Mouse (Mus musculus): ENCODE measurements at regions not wholly inside any gene's neighbourhood (a gene's known extent, or its start where the extent isn't known, plus 50 kb on each side); places are given as distances from the start of the nearest gene placed in this dataset.

DNA sequence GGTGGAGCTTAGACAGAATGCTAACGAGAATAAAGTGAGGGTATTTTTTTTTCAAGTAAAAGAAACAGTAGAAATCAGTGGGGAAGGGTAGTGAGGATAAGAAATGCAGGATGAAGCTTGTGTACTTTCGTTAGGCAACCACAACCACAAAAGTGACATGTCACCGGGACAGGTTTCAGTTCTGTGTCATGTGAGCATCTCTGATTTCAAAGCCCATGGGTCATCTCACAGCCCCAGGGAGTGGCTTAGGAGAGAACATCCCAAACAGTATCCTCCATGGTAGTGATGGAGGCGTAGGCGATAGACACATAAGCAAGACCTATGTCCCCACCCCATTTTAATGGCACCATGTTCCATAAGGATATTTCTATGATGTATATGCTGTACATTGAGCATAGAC is 147.4 kb upstream of the Arl4c start:
- no peaks in the 10 kb centered on the region for H3K79me3 ChIP-seq (ENCODE audit: low read depth)
- no peaks in the 10 kb centered on the region for H3K36me3 ChIP-seq (ENCODE audit: control insufficient read depth, insufficient read depth)
- no peak for TF ChIP-seq MYOG (IDR thresholded peaks at IDR 0.05; ENCODE audit: control insufficient read depth, extremely low read depth, insufficient read length)
- TF ChIP-seq MAX (IDR thresholded peaks at IDR 0.05) = no peak
- no peak for TF ChIP-seq CTCF (IDR thresholded peaks at IDR 0.05; ENCODE audit: control insufficient read depth, insufficient read depth, insufficient read length)
- no peak for TF ChIP-seq MYOD1 (IDR thresholded peaks at IDR 0.05; ENCODE audit: control insufficient read depth, insufficient read length, low read depth)
- TF ChIP-seq CEBPB (IDR thresholded peaks at IDR 0.05; ENCODE audit: low read depth) = no peak
- no peak for TF ChIP-seq USF1 (IDR thresholded peaks at IDR 0.05; ENCODE audit: low read depth)
- no peak for TF ChIP-seq FOSL1 (IDR thresholded peaks at IDR 0.05; ENCODE audit: insufficient read depth, low read length, poor library complexity, severe bottlenecking)
- no peaks in the 10 kb centered on the region for H3K27me3 ChIP-seq (ENCODE audit: control insufficient read depth, insufficient read depth, insufficient read length)
- no peaks in the 10 kb centered on the region for H3K79me2 ChIP-seq (ENCODE audit: control insufficient read depth, insufficient read depth)
- H3ac ChIP-seq (ENCODE audit: control insufficient read depth, insufficient read length, low read depth) = no peak overlapping the region
- no peak overlapping the region for H3K4me3 ChIP-seq (ENCODE audit: insufficient read depth, poor library complexity, severe bottlenecking)

DNA sequence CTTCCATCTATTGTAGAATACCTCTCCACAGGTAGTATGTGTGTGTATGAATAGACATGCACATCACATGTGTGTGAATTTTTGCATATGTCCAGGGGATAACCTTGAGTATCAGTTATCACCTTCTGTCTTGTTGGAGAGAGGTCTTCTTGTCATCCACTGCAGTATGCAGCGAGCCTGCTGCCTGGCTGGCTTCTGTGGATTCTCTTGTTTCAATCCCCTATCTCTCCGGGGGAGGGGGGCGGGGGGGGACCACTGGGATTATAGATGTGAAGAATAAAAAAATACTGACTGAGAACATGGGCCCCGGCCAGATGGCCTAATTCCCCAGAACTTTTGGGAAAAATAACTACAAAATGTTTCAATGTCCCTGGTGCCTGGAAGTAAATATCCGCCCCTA is 149.9 kb upstream of the Arl4c start:
- Histone ChIP-seq H3K79me3 (ENCODE audit: low read depth) (no peaks in the 10 kb centered on the region), H3K79me2 (ENCODE audit: control insufficient read depth, insufficient read depth) (no peaks in the 10 kb centered on the region), H3ac (ENCODE audit: control insufficient read depth, insufficient read length, low read depth) (no peak overlapping the region), H3K27me3 (ENCODE audit: control insufficient read depth, insufficient read depth, insufficient read length) (no peaks in the 10 kb centered on the region), H3K36me3 (ENCODE audit: control insufficient read depth, insufficient read depth) (no peaks in the 10 kb centered on the region), H3K4me3 (ENCODE audit: insufficient read depth, poor library complexity, severe bottlenecking) (no peak overlapping the region)
- no peak for TF ChIP-seq MAX (IDR thresholded peaks at IDR 0.05)
- TF ChIP-seq MYOG (IDR thresholded peaks at IDR 0.05; ENCODE audit: control insufficient read depth, extremely low read depth, insufficient read length) = no peak
- TF ChIP-seq MYOD1 (IDR thresholded peaks at IDR 0.05; ENCODE audit: control insufficient read depth, insufficient read length, low read depth) = no peak
- no peak for TF ChIP-seq USF1 (IDR thresholded peaks at IDR 0.05; ENCODE audit: low read depth)
- TF ChIP-seq FOSL1 (IDR thresholded peaks at IDR 0.05; ENCODE audit: insufficient read depth, low read length, poor library complexity, severe bottlenecking) = no peak
- TF ChIP-seq CTCF (IDR thresholded peaks at IDR 0.05; ENCODE audit: control insufficient read depth, insufficient read depth, insufficient read length) = no peak
- no peak for TF ChIP-seq CEBPB (IDR thresholded peaks at IDR 0.05; ENCODE audit: low read depth)

DNA sequence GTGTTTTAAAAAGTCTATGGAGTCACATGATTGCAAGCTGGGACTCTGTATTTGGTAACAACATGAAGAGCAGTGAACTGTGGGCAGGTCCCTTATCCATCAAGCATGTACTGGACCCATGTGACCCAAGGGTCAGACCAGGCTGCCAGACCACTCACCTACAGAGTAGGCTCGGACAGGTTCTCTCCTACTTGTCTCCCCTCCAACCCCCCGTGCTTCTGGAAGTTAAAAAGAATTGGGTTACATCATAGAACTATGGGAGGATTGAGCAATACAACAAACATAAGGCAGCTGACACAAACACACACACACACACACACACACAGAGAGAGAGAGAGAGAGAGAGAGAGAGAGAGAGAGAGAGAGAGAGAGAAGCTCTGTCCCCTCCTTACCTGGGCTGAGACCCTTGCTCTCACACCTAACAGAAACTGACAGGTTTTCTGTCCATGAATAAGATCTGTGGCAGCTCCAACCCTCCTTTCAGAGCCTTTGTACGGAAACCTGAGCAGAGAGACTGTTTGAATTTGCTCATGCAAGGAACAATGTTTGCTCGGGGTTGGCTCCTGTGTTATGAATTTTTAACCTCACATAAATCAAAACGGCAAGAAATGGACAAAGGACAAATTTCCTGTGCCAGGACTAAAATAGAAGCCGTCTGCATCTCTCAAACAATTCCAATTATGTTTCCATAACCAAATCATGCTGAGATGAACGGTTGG is 159.0 kb upstream of the Arl4c start:
- Histone ChIP-seq H3K27me3 (ENCODE audit: control insufficient read depth, insufficient read depth, insufficient read length) (no peaks in the 10 kb centered on the region), H3K79me3 (ENCODE audit: low read depth) (no peaks in the 10 kb centered on the region), H3ac (ENCODE audit: control insufficient read depth, insufficient read length, low read depth) (no peak overlapping the region), H3K79me2 (ENCODE audit: control insufficient read depth, insufficient read depth) (no peaks in the 10 kb centered on the region), H3K4me3 (ENCODE audit: insufficient read depth, poor library complexity, severe bottlenecking) (no peak overlapping the region), H3K36me3 (ENCODE audit: control insufficient read depth, insufficient read depth) (no peaks in the 10 kb centered on the region)
- TF ChIP-seq CEBPB (IDR thresholded peaks at IDR 0.05; ENCODE audit: low read depth) = no peak

DNA sequence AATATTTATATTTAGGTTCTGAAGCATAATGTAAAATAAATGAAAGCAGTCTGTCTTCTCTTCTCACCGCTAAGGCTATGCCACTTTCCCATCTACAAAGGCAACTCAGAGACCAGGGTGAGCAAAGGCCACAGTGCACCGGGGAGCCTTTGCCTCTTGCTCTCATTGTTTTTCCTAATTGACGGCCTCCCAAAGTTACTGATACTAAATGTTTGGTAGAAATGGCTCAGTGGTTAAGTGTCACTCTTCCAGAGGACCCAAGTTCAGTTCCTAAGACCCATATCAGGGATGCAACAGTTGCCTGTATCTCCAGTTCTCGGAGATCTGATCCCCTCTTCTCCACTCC is 159.5 kb upstream of the Arl4c start:
- Histone ChIP-seq H3K79me2 (ENCODE audit: control insufficient read depth, insufficient read depth) (no peaks in the 10 kb centered on the region), H3K36me3 (ENCODE audit: control insufficient read depth, insufficient read depth) (no peaks in the 10 kb centered on the region)
- TF ChIP-seq FOSL1 (IDR thresholded peaks at IDR 0.05; ENCODE audit: insufficient read depth, low read length, poor library complexity, severe bottlenecking) (no peak), USF1 (IDR thresholded peaks at IDR 0.05; ENCODE audit: low read depth) (no peak), CTCF (IDR thresholded peaks at IDR 0.05; ENCODE audit: control insufficient read depth, insufficient read depth, insufficient read length) (no peak), MYOG (IDR thresholded peaks at IDR 0.05; ENCODE audit: control insufficient read depth, extremely low read depth, insufficient read length) (no peak), MAX (IDR thresholded peaks at IDR 0.05) (no peak), MYOD1 (IDR thresholded peaks at IDR 0.05; ENCODE audit: control insufficient read depth, insufficient read length, low read depth) (no peak), CEBPB (IDR thresholded peaks at IDR 0.05; ENCODE audit: low read depth) (no peak)

DNA sequence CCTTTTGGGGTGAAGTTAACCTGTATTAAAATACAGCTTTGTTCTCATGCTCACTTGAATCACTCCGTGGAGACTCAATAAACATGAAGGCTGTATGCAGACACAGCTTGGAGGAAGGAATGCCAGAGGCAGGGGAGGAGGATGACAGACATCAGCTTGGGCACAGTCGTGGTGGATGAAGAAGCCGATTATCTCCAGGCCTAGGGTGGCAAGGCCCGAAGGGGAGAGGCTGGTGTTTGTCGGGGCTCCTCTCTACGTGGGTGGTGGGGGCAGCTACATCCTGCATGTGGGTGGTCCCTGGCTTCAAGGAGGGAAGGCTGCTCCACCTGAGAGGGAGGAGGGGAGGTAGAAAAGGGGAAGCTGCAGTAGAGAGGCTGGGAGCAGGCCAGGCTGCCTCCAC is 163.4 kb upstream of the Arl4c start:
- Histone ChIP-seq H3ac (ENCODE audit: control insufficient read depth, insufficient read length, low read depth) (no peak overlapping the region), H3K27me3 (ENCODE audit: control insufficient read depth, insufficient read depth, insufficient read length) (no peaks in the 10 kb centered on the region), H3K36me3 (ENCODE audit: control insufficient read depth, insufficient read depth) (no peaks in the 10 kb centered on the region), H3K79me3 (ENCODE audit: low read depth) (no peaks in the 10 kb centered on the region), H3K4me3 (ENCODE audit: insufficient read depth, poor library complexity, severe bottlenecking) (no peak overlapping the region), H3K79me2 (ENCODE audit: control insufficient read depth, insufficient read depth) (no peaks in the 10 kb centered on the region)
- TF ChIP-seq CTCF (IDR thresholded peaks at IDR 0.05; ENCODE audit: control insufficient read depth, insufficient read depth, insufficient read length) (no peak), MAX (IDR thresholded peaks at IDR 0.05) (no peak), CEBPB (IDR thresholded peaks at IDR 0.05; ENCODE audit: low read depth) (no peak), MYOD1 (IDR thresholded peaks at IDR 0.05; ENCODE audit: control insufficient read depth, insufficient read length, low read depth) (no peak), FOSL1 (IDR thresholded peaks at IDR 0.05; ENCODE audit: insufficient read depth, low read length, poor library complexity, severe bottlenecking) (no peak), USF1 (IDR thresholded peaks at IDR 0.05; ENCODE audit: low read depth) (no peak), MYOG (IDR thresholded peaks at IDR 0.05; ENCODE audit: control insufficient read depth, extremely low read depth, insufficient read length) (no peak)

More for the DNA sequence above, 159.5 kb upstream of the Arl4c start:
- H3K27me3 ChIP-seq (ENCODE audit: control insufficient read depth, insufficient read depth, insufficient read length) = no peaks in the 10 kb centered on the region
- H3ac ChIP-seq (ENCODE audit: control insufficient read depth, insufficient read length, low read depth) = no peak overlapping the region
- H3K79me3 ChIP-seq (ENCODE audit: low read depth) = no peaks in the 10 kb centered on the region
- no peak overlapping the region for H3K4me3 ChIP-seq (ENCODE audit: insufficient read depth, poor library complexity, severe bottlenecking)

DNA sequence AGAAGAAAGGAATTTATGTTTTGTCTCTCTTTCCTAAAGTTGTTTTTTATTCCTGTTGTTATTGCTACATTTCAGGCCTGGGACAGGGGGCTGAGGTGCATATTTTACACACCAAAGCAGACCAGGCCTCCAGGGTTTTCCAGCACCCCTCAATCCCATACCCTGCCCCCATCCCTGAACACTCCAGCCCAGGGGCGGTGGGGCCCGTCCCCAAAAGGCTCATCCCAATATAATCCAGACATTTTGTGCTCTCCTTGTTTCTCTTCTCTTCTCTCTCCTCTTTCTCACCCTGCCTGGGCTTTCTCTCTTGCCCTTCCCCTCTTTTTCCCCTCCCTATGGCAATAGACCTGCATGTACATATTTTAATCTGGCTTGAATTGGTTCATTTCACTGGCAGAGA is 164.6 kb upstream of the Arl4c start:
- Histone ChIP-seq H3ac (ENCODE audit: control insufficient read depth, insufficient read length, low read depth) (no peak overlapping the region), H3K36me3 (ENCODE audit: control insufficient read depth, insufficient read depth) (no peaks in the 10 kb centered on the region), H3K27me3 (ENCODE audit: control insufficient read depth, insufficient read depth, insufficient read length) (no peaks in the 10 kb centered on the region), H3K79me3 (ENCODE audit: low read depth) (no peaks in the 10 kb centered on the region), H3K79me2 (ENCODE audit: control insufficient read depth, insufficient read depth) (no peaks in the 10 kb centered on the region), H3K4me3 (ENCODE audit: insufficient read depth, poor library complexity, severe bottlenecking) (no peak overlapping the region)
- TF ChIP-seq MAX (IDR thresholded peaks at IDR 0.05) (no peak), FOSL1 (IDR thresholded peaks at IDR 0.05; ENCODE audit: insufficient read depth, low read length, poor library complexity, severe bottlenecking) (no peak), CEBPB (IDR thresholded peaks at IDR 0.05; ENCODE audit: low read depth) (no peak), MYOD1 (IDR thresholded peaks at IDR 0.05; ENCODE audit: control insufficient read depth, insufficient read length, low read depth) (no peak), CTCF (IDR thresholded peaks at IDR 0.05; ENCODE audit: control insufficient read depth, insufficient read depth, insufficient read length) (no peak), USF1 (IDR thresholded peaks at IDR 0.05; ENCODE audit: low read depth) (no peak)

Data from C2C12 (cell line).